Mouse (Mus musculus): ENCODE results near the gene BC048671. TPM values are rescaled to one million over a fixed set of nuclear protein-coding genes. Genes with fewer than 3 reads are reported as not detected.

The BC048671 gene
- polyA plus RNA-seq, 1 experiment from 2014 or later, result not detected

DNA sequence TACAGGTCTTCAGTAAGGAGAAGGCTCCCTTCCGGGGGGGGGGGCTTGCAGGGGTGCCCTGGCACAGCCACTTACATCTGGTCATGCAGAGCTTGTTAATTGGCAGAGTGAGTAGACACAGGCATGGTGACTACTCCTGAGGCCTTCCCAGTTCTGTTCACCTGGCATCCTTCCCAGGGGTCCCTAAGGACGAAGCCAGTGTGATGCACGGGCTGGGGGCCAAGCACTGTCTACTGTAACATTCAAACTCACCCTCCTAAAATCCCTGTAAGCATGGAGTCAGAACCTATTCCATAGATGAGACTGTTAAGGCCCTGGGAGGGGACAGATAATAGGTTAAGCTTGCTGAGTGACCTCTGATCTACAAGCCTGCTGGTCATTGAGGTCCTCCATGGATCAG, 23.0 kb downstream of the BC048671 start:
- Histone ChIP-seq H3K27ac (ENCODE audit: poor library complexity, severe bottlenecking) (no peak overlapping the region), H3K4me1 (replicated peaks) (peaks cover 5% of the 10 kb centered on the region; the same call in 1 of the 2 replicates), H3K27me3 (replicated peaks) (peaks cover 28% of the 10 kb centered on the region), H3K36me3 (no peaks in the 10 kb centered on the region), H3K9me3 (replicated peaks) (no peaks in the 10 kb centered on the region), H3K4me3 (no peak overlapping the region), H3K4me2 (no peak overlapping the region), H3K9ac (no peak overlapping the region)
- no peak for ATAC-seq (ENCODE audit: insufficient number of reproducible peaks, low FRiP score)
- WGBS, result 67% methylated on average over 3 of the region's 3 CpGs

DNA sequence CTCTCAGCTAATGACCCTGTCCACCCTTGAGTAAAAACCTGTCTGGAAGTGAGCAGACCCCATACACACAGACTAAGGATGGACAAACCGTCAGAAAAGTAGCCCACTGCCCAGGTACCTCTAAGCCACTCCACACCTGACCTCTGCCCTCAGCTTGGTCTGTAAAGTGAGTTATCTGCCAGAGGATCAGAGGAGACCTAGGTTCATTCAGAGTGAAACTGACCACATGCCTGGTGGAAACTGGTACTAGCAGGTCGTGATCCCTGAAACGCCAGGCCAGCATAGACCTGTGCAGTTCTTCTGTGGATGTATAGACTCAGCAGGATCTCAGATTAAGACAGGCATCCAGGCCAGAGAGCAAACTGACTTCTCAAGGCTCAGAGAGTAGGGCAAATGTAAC, 23.4 kb downstream of the BC048671 start:
- 49% methylated on average over 3 of the region's 3 CpGs for WGBS
- Histone ChIP-seq H3K27me3 (replicated peaks) (peaks cover 28% of the 10 kb centered on the region), H3K4me3 (no peak overlapping the region), H3K27ac (ENCODE audit: poor library complexity, severe bottlenecking) (no peak overlapping the region), H3K36me3 (no peaks in the 10 kb centered on the region), H3K9ac (no peak overlapping the region), H3K4me2 (peak overlapping the region; percentile 67), H3K4me1 (replicated peaks) (peaks cover 5% of the 10 kb centered on the region; the same call in 1 of the 2 replicates), H3K9me3 (replicated peaks) (no peaks in the 10 kb centered on the region)
- ATAC-seq (ENCODE audit: insufficient number of reproducible peaks, low FRiP score), result no peak

DNA sequence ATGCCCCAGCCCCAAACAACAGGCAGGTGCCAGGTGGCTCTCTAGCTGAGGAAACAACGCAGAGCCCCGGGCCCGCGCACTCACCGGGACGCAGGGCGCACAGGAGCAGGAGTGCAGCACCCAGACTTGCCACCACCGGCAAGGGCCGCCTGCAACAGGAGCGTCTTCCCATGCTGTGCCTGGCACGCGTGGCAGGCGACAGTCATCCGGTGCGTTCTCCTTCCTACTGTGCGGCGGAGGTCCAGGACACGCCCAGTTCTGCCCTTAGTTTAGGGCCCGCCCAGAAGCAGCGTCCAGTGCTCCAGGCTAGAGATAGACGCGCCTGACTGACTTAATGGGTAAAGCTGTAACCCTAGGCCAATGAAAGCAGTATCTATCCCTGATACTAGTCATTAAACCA, 24.0 kb downstream of the BC048671 start, which contains the start of gene Chst13:
TSS of gene Chst13 (minus strand) at position 195 of the 400 bp plus-strand sequence.
- no peaks in the 10 kb centered on the region for H3K9me3 ChIP-seq (replicated peaks)
- H3K4me2 ChIP-seq, result peak within 1 kb of the TSS; percentile 67
- peaks cover 28% of the 10 kb centered on the region for H3K27me3 ChIP-seq (replicated peaks)
- H3K36me3 ChIP-seq, result no peaks in the 10 kb centered on the region
- peak within 1 kb of the TSS; percentile 50; the same call in 1 of the 2 replicates for H3K9ac ChIP-seq
- H3K4me3 ChIP-seq, result peak within 1 kb of the TSS; percentile 29
- WGBS, result 3% methylated on average over 22 of the region's 22 CpGs
- H3K27ac ChIP-seq (ENCODE audit: poor library complexity, severe bottlenecking), result no peak within 1 kb of the TSS
- peaks cover 5% of the 10 kb centered on the region; the same call in 1 of the 2 replicates for H3K4me1 ChIP-seq (replicated peaks)
- no peak for ATAC-seq (ENCODE audit: insufficient number of reproducible peaks, low FRiP score)

DNA sequence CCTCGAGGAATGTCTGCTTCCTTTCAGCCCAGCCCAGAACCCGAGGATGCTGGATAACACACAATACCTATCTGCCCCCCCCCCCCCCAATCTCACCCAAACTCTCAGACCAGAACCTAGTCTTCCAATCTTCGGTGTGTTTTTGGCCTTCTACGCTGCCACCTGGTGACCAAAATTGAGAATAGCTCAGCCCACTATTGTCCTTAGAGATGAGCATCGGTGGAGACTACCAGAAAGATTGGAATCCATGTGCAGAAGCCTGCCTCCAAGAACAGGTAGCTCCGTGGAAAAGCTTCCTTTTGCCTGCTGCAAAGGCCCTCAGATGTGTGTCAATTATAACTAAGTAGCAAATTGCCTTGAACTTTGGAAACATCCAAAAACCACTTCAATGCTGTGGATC, 26.7 kb downstream of the BC048671 start:
- Histone ChIP-seq H3K4me3 (no peak overlapping the region), H3K9me3 (replicated peaks) (no peaks in the 10 kb centered on the region), H3K27ac (ENCODE audit: poor library complexity, severe bottlenecking) (no peak overlapping the region), H3K36me3 (no peaks in the 10 kb centered on the region), H3K9ac (no peak overlapping the region), H3K27me3 (replicated peaks) (peaks cover 28% of the 10 kb centered on the region), H3K4me2 (no peak overlapping the region), H3K4me1 (replicated peaks) (peaks cover 5% of the 10 kb centered on the region; the same call in 1 of the 2 replicates)
- 16% methylated on average over 6 of the region's 6 CpGs for WGBS
- no peak for ATAC-seq (ENCODE audit: insufficient number of reproducible peaks, low FRiP score)

DNA sequence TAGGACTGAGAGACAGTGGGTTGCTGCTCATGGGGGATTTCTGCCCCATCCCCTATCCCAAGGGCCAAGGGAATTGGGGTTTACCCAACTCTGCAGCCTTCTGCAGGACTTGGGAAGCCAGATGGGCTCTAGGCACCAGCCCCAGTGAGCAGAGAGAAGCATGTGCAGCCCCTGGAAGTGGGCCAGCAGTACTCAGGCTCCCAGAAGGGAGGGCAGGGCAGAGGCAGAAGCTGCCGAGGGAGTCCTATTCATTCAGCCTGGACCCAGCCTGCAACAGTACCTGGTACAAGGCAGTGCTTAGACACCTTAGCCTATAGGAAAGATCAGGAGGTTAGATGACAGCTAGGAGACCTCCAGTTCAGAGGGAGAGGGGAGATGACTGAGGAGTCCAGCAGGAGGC, 28.9 kb downstream of the BC048671 start:
- no peaks in the 10 kb centered on the region for H3K36me3 ChIP-seq
- H3K27me3 ChIP-seq (replicated peaks), result peaks cover 11% of the 10 kb centered on the region
- H3K4me3 ChIP-seq, result no peak overlapping the region
- H3K9me3 ChIP-seq (replicated peaks), result no peaks in the 10 kb centered on the region
- no peak overlapping the region for H3K4me2 ChIP-seq
- no peak overlapping the region for H3K9ac ChIP-seq
- 26% methylated on average over 1 of the region's 1 CpGs for whole genome bisulfite sequencing
- ATAC-seq (ENCODE audit: insufficient number of reproducible peaks, low FRiP score), result no peak
- H3K27ac ChIP-seq (ENCODE audit: poor library complexity, severe bottlenecking), result no peak overlapping the region
- peaks cover 4% of the 10 kb centered on the region; the same call in 1 of the 2 replicates for H3K4me1 ChIP-seq (replicated peaks)

DNA sequence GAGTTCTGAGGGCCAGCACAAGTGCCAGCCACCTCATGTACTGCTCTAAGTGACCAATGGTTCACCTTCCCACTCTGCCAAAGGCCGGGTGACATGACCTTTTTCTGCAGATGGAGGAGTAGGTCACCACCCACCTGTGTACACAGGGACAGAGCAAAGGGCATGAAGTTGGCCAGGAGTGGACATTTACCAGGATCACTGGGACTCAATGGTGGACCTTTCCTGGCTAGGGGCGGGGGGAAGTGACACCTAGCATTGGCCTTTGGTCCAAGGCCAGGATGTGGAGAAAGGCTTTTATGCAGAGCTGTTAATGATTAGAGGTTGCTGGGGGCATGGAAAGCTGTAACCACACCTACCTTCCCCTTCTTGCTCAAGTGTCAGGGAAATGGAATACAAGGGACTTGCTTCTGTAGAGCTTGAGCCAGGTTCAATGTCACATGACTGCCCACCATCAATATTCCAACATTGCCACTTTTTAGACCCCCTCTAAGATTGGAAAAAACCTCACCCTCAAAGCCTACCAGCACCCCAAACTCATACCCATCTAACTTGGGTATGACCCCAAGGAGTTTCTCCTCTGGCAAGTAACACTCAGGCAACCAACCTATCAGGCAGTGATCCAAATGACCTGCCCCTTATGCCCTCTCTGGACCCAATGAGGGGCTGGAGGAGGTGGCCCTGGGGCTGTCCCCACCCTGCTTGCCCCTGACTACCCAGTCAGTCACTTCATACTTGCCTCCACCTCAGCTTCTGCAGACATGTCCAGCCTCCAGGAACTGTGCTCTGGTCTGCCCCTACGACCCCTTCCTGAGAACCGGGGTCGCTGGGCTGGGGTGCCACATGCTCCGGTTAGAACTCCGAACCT, 31.8 kb downstream of the BC048671 start, which contains the start of gene Uroc1:
TSS of gene Uroc1 (plus strand) at position 724 of the 865 bp plus-strand sequence.
- Histone ChIP-seq H3K4me1 (replicated peaks) (no peaks in the 10 kb centered on the region), H3K4me3 (no peak within 1 kb of the TSS), H3K4me2 (no peak within 1 kb of the TSS), H3K9me3 (replicated peaks) (no peaks in the 10 kb centered on the region), H3K36me3 (no peaks in the 10 kb centered on the region), H3K27me3 (replicated peaks) (peaks cover 3% of the 10 kb centered on the region; the same call in 1 of the 2 replicates), H3K27ac (ENCODE audit: poor library complexity, severe bottlenecking) (no peak within 1 kb of the TSS), H3K9ac (no peak within 1 kb of the TSS)
- ATAC-seq (ENCODE audit: insufficient number of reproducible peaks, low FRiP score), result no peak
- WGBS, result 81% methylated on average over 7 of the region's 7 CpGs

DNA sequence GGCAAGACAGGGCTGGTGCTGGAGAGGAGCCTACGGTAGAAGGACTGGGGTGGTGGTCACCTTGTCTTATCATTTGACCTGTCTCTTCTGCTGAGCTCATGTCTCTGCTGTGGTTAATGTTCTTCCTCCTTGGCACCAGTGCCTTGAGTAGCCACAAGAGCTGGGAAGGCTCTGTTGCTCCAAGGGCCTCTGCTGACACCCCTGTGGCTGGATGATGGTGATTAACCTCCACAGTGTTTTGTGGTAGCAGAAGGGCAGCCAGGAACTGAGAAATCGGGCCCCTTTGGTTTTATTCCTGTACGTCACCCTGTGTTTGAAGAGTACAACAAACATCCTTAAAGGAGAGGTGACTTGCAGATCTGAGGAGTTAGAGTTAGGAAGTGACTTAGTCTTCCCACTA, 33.2 kb downstream of the BC048671 start:
- no peak overlapping the region for H3K9ac ChIP-seq
- H3K4me2 ChIP-seq, result no peak overlapping the region
- no peaks in the 10 kb centered on the region for H3K4me1 ChIP-seq (replicated peaks)
- H3K9me3 ChIP-seq (replicated peaks), result no peaks in the 10 kb centered on the region
- H3K36me3 ChIP-seq, result no peaks in the 10 kb centered on the region
- no peak overlapping the region for H3K4me3 ChIP-seq
- H3K27ac ChIP-seq (ENCODE audit: poor library complexity, severe bottlenecking), result no peak overlapping the region
- 77% methylated on average over 3 of the region's 3 CpGs for WGBS
- no peak for ATAC-seq (ENCODE audit: insufficient number of reproducible peaks, low FRiP score)
- H3K27me3 ChIP-seq (replicated peaks), result 0 out of 2 replicates have a peak, but pooled peaks cover 3% of the 10 kb centered on the region

DNA sequence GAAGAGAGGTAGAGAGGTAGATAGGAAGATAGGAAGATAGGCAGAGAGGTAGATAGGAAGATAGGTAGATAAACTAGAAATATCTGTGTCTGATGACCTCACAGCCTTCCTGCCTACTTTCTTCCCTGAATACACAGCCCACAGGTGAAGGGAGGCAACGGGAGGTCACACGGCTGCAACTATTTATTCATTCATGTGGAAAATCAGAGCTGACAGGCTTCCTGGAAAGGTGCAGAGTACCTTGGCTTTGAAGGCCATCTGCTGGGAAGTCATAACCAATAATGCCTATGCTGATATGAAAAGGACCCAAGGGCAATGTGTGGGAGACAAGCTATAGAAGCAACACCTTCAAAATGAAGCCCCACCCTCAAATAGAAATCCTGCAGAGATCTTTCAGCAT, 41.3 kb downstream of the BC048671 start:
- H3K36me3 ChIP-seq, result no peaks in the 10 kb centered on the region
- H3K4me1 ChIP-seq (replicated peaks), result no peaks in the 10 kb centered on the region
- no peaks in the 10 kb centered on the region for H3K9me3 ChIP-seq (replicated peaks)

DNA sequence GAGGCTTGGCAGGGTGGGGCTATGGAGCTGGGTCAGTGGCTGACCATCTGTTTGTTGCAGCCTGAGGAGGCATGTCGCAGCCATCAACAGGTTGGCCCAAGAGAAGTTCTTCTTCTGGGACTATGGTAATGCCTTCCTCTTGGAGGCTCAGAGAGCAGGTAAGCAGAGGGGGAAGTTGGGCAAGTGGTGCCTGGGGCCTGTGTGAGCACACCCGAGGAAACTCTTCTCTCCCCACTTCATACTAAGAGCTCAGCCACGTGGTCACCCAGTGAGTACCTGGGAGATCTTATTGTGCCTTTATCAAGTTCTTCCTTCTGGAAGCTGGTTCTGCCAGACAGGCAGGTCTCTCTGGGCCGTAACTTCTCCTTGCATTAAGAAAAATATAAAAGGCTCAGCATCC, 46.2 kb downstream of the BC048671 start:
- H3K4me1 ChIP-seq (replicated peaks), result no peaks in the 10 kb centered on the region
- no peak overlapping the region for H3K9ac ChIP-seq
- H3K4me3 ChIP-seq, result no peak overlapping the region
- no peaks in the 10 kb centered on the region for H3K36me3 ChIP-seq
- H3K27ac ChIP-seq (ENCODE audit: poor library complexity, severe bottlenecking), result no peak overlapping the region
- H3K4me2 ChIP-seq, result no peak overlapping the region
- WGBS, result 75% methylated on average over 4 of the region's 4 CpGs
- no peak for ATAC-seq (ENCODE audit: insufficient number of reproducible peaks, low FRiP score)
- peaks cover 7% of the 10 kb centered on the region for H3K27me3 ChIP-seq (replicated peaks)
- H3K9me3 ChIP-seq (replicated peaks), result no peaks in the 10 kb centered on the region

More for the DNA sequence above, 41.3 kb downstream of the BC048671 start:
- Histone ChIP-seq H3K27ac (ENCODE audit: poor library complexity, severe bottlenecking) (no peak overlapping the region), H3K9ac (no peak overlapping the region), H3K4me2 (no peak overlapping the region), H3K4me3 (no peak overlapping the region), H3K27me3 (replicated peaks) (peaks cover 7% of the 10 kb centered on the region)
- WGBS, result 69% methylated on average over 2 of the region's 2 CpGs
- no peak for ATAC-seq (ENCODE audit: insufficient number of reproducible peaks, low FRiP score)

DNA sequence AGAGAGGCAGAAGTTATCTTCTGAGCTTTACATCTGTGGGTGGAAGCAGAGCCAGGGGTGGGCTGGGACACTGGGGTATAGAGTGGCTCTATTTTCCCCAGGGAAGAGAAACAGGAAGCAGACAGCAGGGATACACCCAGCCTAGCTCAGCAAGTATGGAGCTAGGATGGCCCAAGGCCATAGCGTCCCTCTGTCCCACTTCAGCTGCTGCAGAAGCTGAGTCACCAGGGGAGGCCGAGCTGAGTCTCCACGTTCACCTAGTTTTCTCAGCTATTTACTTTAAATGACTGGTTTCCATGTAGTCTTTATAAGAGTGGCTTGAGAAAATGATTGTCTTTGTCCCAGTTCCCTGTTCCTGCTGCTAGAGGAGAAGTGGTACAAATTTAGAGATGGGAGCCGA, 47.5 kb downstream of the BC048671 start:
- peaks cover 5% of the 10 kb centered on the region for H3K27me3 ChIP-seq (replicated peaks)
- H3K9me3 ChIP-seq (replicated peaks), result no peaks in the 10 kb centered on the region
- no peaks in the 10 kb centered on the region for H3K36me3 ChIP-seq
- no peak overlapping the region for H3K27ac ChIP-seq (ENCODE audit: poor library complexity, severe bottlenecking)
- H3K9ac ChIP-seq, result no peak overlapping the region
- H3K4me1 ChIP-seq (replicated peaks), result no peaks in the 10 kb centered on the region
- H3K4me3 ChIP-seq, result no peak overlapping the region
- no peak for ATAC-seq (ENCODE audit: insufficient number of reproducible peaks, low FRiP score)
- no peak overlapping the region for H3K4me2 ChIP-seq
- WGBS, result 70% methylated on average over 4 of the region's 4 CpGs

DNA sequence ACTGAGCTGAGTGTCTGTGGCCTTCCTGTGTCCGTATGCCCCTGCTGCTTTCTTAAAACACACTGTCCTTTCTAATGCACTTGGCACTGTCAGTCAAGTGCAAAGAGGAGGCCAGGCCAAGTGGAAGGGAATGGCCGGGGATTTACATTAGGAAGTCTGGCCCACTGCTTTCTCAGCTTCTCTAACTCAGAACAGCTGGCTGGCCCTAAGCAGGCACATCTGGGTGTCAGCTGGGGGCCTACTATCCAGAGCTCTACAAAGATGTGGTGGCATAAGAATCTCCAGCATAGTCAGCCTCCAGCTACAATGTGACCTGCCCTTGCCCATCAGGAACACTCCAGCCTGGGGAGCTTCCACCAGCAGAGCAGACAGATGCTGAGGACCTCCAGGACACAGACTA, 49.0 kb downstream of the BC048671 start:
- Histone ChIP-seq H3K4me2 (no peak overlapping the region), H3K9me3 (replicated peaks) (no peaks in the 10 kb centered on the region), H3K27me3 (replicated peaks) (no peaks in the 10 kb centered on the region; the same call in 1 of the 2 replicates), H3K27ac (ENCODE audit: poor library complexity, severe bottlenecking) (no peak overlapping the region), H3K4me1 (replicated peaks) (no peaks in the 10 kb centered on the region), H3K4me3 (no peak overlapping the region), H3K9ac (no peak overlapping the region), H3K36me3 (no peaks in the 10 kb centered on the region)
- ATAC-seq (ENCODE audit: insufficient number of reproducible peaks, low FRiP score), result no peak
- WGBS, result 59% methylated on average over 2 of the region's 2 CpGs
